Mouse (Mus musculus): Measurements from ENCODE around the gene Fam228b.

- no peak for TF ChIP-seq GATA1 (IDR thresholded peaks at IDR 0.05; ENCODE audit: borderline replicate concordance, low read length)
- no peak for TF ChIP-seq FLI1 (IDR thresholded peaks at IDR 0.05; ENCODE audit: low read length)
These were observed 61.5 kb downstream of the Fam228b start for GRCm38 (mm10) chr12:4707488-4708017.
